Mouse (Mus musculus): Measurements from ENCODE around the gene Hspa8. TPM values are rescaled to one million over a fixed set of nuclear protein-coding genes. Genes with fewer than 3 reads are reported as not detected.

The Hspa8 gene
- total and polyA plus RNA-seq, 3 experiments, result 2,915 to 7,761 (median 6,462) TPM

GRCm38 (mm10) chr9:40800675-40801612, at the start of gene Hspa8 (continued):
- no peak for TF ChIP-seq USF2 (conservative IDR thresholded peaks at IDR 0.05; ENCODE audit: low read depth, low read length)

- in situ Hi-C loops (cut with MboI; ENCODE audit: low pct_ligation_motif_present, low pct_unique_long_range_greater_than_20kb, low sequenced_read_pairs) (loop anchor here (25.0 kb wide), 1 partner anchor 339 kb away; no protein-coding TSS in a partner anchor), dilution Hi-C loops (cut with MboI; ENCODE audit: extremely low pct_ligation_motif_present, extremely low pct_unique_long_range_greater_than_20kb, low sequenced_read_pairs) (no loop called here)
- no peak for DNase-seq (ENCODE audit: extremely low read depth)
- no peak overlapping the region for H3K4me2 ChIP-seq (ENCODE audit: insufficient read depth, low read depth, poor library complexity, severe bottlenecking)
- peak; percentile 48 for TF ChIP-seq RAD21 (IDR thresholded peaks at IDR 0.05; ENCODE audit: low read depth, low read length)
- TF ChIP-seq MYC (IDR thresholded peaks at IDR 0.05; ENCODE audit: low read depth, low read length), result no peak
- TF ChIP-seq CTCF (conservative IDR thresholded peaks at IDR 0.05 in 1 of 2, IDR thresholded peaks at IDR 0.05 in 1 of 2; ENCODE audit: low read depth in 2 of 2, low read length in 2 of 2), result peak in 1 of 2 experiments; percentile 57; a peak in 2 of 4 replicates
- peak; percentile 50 for TF ChIP-seq SMC3 (IDR thresholded peaks at IDR 0.05; ENCODE audit: low read depth, low read length)
- H3K4me3 ChIP-seq (replicated peaks in 1 of 3; ENCODE audit: low read depth in 2 of 3, low read length in 2 of 3, poor library complexity in 1 of 3), result no peak overlapping the region
- H3K36me3 ChIP-seq (replicated peaks in 1 of 2; ENCODE audit: control insufficient read depth in 1 of 2, insufficient read depth in 1 of 2, low read length in 1 of 2), result no peaks in the 10 kb centered on the region
- H3K9ac ChIP-seq (ENCODE audit: insufficient read depth, low read depth), result no peak overlapping the region
- H3K27me3 ChIP-seq (replicated peaks), result peaks cover 8% of the 10 kb centered on the region
- H3K9me3 ChIP-seq (replicated peaks; ENCODE audit: low read length), result no peaks in the 10 kb centered on the region
- H3K27ac ChIP-seq (ENCODE audit: insufficient read depth, low read depth), result no peak overlapping the region
- H3K79me2 ChIP-seq (replicated peaks; ENCODE audit: control insufficient read depth, extremely low read depth, insufficient read depth, poor library complexity, severe bottlenecking), result no peaks in the 10 kb centered on the region
- H3K4me1 ChIP-seq (ENCODE audit: control insufficient read depth in 1 of 2, insufficient read depth in 2 of 2), result peaks cover 0 to 9% of the 10 kb centered on the region in 2 experiments; a peak in 1 of 4 replicates
These were observed 49.0 kb upstream of the Hspa8 start for GRCm38 (mm10) chr9:40751749-40752148.

- Histone ChIP-seq H3K9ac (ENCODE audit: insufficient read depth, low read depth) (peak overlapping the region; percentile 43; the same call in 1 of the 2 replicates), H3K27ac (ENCODE audit: insufficient read depth, low read depth) (0 out of 2 replicates have a peak overlapping the region, but pooled peaks have one; percentile 17), H3K4me3 (replicated peaks in 1 of 3; ENCODE audit: low read depth in 2 of 3, low read length in 2 of 3, poor library complexity in 1 of 3) (peak overlapping the region; percentile 47 to 60 (median 53)), H3K36me3 (replicated peaks in 1 of 2; ENCODE audit: control insufficient read depth in 1 of 2, insufficient read depth in 1 of 2, low read length in 1 of 2) (no peaks in the 10 kb centered on the region), H3K4me1 (ENCODE audit: control insufficient read depth in 1 of 2, insufficient read depth in 2 of 2) (peaks cover 0 to 21% of the 10 kb centered on the region in 2 experiments; a peak in 2 of 4 replicates), H3K79me2 (replicated peaks; ENCODE audit: control insufficient read depth, extremely low read depth, insufficient read depth, poor library complexity, severe bottlenecking) (no peaks in the 10 kb centered on the region), H3K9me3 (replicated peaks; ENCODE audit: low read length) (no peaks in the 10 kb centered on the region), H3K27me3 (replicated peaks) (no peaks in the 10 kb centered on the region), H3K4me2 (ENCODE audit: insufficient read depth, low read depth, poor library complexity, severe bottlenecking) (peak overlapping the region; percentile 76)
- peak; percentile 95 for DNase-seq (ENCODE audit: extremely low read depth)
- in situ Hi-C loops (cut with MboI; ENCODE audit: low pct_ligation_motif_present, low pct_unique_long_range_greater_than_20kb, low sequenced_read_pairs) (loop anchor here (5.0 to 25.0 kb wide), 3 partner anchors 46 to 344 kb away; partner anchors contain the start of gene Hspa8), dilution Hi-C loops (cut with MboI; ENCODE audit: extremely low pct_ligation_motif_present, extremely low pct_unique_long_range_greater_than_20kb, low sequenced_read_pairs) (no loop called here)
- TF ChIP-seq RAD21 (IDR thresholded peaks at IDR 0.05; ENCODE audit: low read depth, low read length) (peak; percentile 29), TCF12 (IDR thresholded peaks at IDR 0.05; ENCODE audit: low read depth, low read length) (no peak), MAZ (IDR thresholded peaks at IDR 0.05; ENCODE audit: low read depth, low read length) (peak; percentile 36; the same call in 1 of the 2 replicates), SMC3 (IDR thresholded peaks at IDR 0.05; ENCODE audit: low read depth, low read length) (peak; percentile 48), JUN (IDR thresholded peaks at IDR 0.05; ENCODE audit: insufficient read depth, low read depth, low read length) (no peak), CTCF (conservative IDR thresholded peaks at IDR 0.05 in 1 of 2, IDR thresholded peaks at IDR 0.05 in 1 of 2; ENCODE audit: low read depth in 2 of 2, low read length in 2 of 2) (peak; percentile 84 to 93), MAX (IDR thresholded peaks at IDR 0.05; ENCODE audit: low read length) (0 out of 2 replicates have a peak, but pooled peaks have one; percentile 14), MEF2A (IDR thresholded peaks at IDR 0.05; ENCODE audit: borderline replicate concordance, low read depth, low read length) (0 out of 2 replicates have a peak, but pooled peaks have one; percentile 24)
These were observed 44.4 kb upstream of the Hspa8 start for GRCm38 (mm10) chr9:40756401-40756800.

Measured in CH12.LX (cell line).